Mouse (Mus musculus) layer of hippocampus, adult 8-10 months (tissue): ENCODE measurements at regions not wholly inside any gene's neighbourhood (a gene's known extent, or its start where the extent isn't known, plus 50 kb on each side); places are given as distances from the start of the nearest gene placed in this dataset.

Experiments
- DNase-seq, 2 experiments: peaks; one replicate each; pipeline ENCODE4 v3.0.0; 2022; ENCODE audit warnings: low spot score in 2 of 2

DNA sequence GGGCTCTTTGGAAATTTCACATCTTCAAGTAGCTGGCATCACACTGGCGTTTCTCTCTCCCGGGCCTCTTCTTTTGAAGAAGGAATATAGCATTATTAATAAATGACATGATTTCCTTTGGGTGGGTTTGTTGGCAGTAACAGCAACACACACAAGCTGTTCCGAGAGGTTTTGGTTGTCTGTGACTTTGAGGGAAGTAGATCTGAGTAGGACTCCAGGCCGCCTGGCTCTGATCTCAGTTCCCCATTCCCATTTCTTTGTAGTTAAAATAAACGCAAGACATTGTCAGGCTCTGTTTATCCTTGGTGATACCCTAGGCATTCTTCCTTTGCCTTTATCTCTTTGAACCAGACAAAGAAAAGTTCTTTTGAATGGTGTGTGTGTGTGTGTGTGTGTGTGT is 83.3 kb upstream of the Gm9887 start:
- no peak for DNase-seq

DNA sequence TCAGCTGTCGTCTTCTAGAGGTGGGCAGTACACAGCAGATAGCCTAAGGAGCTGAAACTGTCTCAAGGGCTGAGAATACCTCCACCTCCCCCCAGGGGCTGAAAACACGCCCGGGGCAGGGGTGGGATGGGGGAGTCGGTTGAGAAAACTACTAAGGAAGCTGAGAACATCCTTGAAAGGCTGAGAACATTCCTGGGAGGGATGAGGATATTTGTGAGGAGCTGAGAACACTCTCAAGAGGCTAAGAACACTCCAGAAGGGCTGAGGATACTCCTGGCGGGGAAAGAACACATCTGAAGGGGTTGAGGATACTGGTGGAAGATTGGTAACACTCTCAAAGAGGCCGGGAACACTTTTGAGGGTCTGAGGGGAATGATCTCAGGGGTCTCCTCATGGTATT is 81.3 kb upstream of the Gm9887 start:
- DNase-seq, result no peak

DNA sequence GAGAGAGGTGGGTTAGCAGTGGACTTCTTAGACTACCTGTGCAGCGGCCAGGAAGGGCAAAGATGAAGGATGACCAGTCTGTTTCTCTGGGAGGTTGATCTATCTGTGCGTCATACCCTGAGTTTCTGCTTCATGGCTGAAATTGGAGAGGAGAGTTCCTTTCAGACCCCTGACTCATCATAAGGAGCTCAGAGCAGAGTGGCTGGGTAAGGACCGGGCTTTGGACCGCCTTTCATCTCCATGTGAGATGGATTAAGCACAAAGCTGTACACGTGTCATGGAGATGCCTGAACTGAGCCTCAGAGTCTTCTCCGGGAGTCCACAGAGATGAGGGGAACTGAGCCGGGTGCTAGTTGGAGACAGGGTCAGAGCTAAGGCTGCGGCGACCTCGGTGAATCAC is 80.7 kb upstream of the Gm9887 start:
- no peak for DNase-seq

DNA sequence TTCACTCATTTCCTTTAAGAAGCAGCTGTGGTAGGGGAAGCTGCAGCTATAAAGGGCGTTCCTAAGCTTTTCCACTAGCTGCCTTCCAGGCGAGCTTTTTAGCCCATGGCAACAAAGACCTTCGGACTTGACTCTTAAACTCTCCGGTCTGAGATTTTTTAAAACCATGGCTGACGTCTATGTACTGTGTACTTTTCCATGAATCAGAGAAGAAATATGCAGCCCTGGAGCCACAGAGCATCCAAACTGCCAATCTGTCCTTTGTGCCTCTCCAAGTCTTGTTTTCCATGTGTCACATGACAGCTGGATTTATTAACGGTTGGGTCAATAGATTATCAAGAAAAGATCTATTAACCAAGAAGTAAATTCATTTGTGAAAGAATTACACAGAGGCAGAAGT is 78.9 kb upstream of the Gm9887 start:
- no peak for DNase-seq

DNA sequence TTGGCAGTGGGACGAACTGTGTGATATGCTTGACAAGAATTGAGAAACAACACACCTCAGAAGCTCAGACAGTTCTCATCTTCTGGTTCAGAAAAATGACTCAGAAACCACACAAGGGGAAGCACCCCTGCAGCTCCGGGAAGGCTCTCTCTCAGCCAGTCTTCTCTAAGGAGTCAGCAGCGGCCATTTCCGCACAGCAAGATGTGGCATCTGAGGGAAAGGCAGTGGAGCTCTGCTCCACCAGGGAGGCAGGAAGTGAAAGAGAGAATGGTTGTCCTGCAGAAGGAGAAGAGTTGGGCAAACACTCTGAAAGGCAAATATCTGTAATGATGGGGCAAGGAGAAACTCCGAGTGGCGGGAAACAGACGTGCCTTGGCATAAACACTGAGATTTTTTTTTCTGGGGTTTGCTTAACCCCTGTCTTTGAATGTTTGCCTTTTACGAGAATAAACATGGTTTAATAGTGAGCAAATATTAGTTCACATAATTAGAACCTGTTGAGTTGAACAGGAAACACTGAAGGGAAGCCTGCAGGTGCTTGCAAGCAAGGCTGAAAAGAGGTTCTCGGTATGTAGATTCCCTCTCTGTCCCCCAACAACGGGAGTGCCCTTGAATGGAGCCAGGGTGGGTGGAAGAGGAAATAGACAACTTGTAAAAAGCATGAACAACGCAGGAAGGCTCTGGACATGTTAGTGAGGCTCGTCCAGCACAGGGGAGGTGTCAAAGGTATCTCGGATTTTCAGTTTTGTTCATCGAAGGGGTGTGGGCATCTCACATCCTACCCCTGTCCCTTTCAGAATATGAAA is 75.9 kb upstream of the Gm9887 start:
- no peak for DNase-seq

DNA sequence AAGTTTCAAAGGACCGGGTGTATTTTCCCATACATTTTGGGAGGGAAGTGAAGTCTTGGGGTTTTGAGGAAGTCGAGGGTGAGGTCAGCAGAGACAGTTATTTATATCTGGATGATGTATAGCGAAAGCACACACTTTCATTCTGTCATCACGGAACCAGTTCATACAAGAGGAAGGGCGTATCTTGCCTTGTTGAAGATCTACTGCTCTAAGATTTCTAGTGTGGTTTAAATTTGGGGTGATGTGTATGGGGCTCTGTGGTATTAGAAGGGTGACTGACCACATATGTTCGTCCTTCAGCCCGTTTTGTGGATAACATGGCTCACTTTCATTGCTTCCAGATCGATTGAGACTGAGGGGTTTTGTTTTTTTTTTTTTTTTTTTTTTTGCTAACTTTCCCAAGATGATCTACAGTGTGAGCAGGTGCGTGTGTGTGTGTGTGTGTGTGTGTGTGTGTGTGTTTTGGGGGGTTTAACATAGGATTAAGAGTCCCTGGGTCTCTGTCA is 75.1 kb upstream of the Gm9887 start:
- DNase-seq, result no peak

DNA sequence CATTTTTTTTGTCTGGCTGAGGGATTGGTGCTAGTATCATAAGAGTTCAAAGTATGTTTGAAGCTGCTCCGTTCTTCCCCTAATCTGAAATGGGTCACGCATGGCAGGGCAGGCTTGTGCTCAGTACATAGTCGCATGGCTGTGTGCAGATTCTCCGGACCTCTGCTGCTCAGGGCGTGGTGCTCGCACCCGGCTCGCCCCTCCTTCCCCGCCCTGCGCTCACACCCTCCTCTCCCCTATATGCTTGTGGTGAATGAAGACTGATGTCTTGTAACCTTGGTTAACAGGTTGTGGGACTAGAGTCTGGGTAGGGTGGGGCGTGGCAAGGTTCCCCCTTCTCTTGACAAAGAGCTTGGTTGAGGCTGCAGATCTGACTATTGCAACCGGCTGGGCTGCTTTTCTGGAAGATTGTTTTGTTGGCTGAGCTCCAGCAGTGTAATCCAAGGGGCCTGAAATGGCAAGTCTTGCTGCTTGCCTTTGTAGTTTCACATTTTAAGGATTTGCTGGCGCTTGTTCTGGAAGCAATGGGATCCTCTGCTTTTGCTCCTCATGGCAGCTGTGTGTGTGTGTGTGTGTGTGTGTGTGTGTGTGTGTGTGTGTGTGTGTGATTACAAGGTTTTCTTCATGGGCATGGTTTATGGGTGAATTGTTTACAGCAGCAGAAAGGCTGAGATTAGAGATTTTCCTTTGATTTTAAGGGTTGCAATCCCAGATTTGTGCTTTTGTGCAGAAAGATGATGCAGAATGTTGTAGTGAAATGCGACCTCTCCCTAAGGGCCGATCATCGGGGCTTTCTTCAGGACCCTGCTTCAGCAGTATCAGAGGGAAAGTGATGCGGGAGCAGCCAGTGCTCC is 74.4 kb upstream of the Gm9887 start:
- DNase-seq, result no peak

DNA sequence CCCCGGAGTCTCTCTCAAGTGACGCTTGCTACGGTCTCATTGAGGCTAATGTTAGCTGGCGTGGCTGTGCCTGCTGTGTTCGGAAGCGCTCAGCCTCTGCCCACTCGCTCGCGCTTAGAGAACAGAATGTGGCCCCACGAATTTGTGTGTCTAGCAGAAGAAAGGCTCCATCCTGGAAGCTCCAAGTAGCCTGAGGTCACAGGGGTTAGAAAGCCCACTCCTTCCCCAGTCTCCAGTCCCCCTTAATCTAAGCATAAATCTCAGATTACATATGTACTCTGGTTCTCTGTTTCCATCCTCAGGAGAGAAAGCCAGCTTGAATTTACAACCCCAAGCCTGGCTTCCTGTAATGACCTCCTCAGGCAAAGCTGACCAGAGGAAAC is 73.8 kb upstream of the Gm9887 start:
- DNase-seq, result no peak

DNA sequence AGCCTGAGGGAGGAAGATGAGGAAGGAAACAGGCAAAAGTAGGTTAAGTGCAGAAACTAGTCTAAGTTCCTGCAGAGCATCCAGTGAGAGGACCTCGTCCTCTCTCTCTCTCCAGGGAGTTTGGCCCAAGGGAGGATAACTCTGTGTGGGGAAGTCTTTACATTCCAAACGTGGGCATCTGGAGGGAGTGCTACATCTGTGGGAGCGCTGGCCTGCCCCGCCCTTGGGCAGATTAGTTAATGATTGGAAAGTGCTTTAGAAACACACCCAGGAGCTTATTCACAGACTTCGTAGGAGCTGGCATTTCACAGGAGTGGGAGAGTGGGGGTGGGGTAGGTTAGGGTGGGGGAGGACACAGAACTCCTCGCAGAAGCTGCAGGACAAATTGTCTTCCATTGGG is 70.1 kb upstream of the Gm9887 start:
- no peak for DNase-seq

DNA sequence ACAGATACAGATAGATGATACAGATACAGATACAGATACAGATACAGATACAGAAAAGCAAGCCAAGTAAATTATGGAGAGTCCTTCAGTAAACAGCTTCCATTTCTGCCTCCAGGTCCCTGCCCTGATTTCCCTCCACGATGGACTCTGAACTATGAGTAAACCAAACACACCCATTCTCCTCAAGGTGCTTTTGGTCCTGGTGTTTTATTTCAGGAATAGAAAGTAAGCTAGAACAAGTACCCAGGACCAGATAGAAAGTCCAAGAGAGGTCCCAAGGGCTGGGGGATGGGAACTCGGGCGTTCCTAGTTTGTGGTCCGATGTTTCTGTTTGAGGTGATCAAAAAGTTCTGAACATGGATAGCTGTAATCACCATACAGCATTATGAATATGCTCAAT is 69.5 kb upstream of the Gm9887 start:
- DNase-seq, result no peak

DNA sequence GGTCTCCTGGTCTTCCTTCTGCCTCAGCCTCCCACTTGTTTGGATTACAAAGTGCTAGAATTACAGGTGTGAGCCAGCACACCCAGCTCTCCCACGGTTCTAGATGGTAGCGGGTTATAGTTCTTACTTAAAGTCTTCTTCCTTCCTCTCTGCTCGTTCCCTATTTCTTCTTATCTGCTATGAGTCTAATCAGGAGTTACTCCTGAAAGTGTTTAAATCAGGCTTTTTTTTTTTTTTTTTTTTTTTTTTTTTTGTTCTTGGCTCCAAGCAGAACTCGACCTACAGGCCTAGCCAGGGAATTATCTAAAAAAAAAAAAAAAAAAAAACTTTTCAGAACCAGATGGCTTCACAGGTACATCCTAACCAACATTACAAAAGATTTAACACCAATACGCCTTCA is 66.0 kb upstream of the Gm9887 start:
- DNase-seq, result no peak

DNA sequence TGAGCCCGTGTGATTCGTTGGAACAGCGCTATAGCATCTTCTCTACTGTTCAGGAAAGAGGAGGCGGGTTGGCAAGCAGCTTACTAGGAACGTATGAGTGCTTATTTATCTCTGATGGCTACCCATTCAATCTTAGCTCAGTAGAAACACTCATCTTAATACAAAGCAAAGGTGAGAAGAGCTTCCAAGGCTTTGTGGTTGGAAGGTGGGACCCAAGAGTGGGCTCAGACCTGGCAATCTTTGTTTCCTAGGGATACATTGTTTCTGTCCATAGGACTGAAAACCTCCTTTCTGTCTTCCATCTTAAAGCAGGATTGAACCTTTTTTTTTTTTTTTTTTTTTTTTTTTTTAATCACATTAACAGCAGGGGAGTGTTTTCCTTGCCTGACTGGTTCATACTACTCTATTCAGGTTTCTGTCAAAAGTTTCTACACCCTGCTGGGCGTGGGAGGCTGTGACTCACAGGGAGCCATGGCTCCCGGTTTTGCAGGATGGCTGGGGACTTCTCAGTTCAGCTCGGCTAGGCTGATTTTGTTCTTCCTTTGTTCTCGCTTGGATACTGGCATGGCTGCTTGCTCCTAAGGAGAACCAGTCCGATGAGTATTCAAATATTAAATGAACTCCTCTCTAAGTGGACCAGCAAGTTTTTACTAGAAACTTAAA is 64.7 kb upstream of the Gm9887 start:
- peak in 1 of 2 experiments; percentile 26 for DNase-seq

DNA sequence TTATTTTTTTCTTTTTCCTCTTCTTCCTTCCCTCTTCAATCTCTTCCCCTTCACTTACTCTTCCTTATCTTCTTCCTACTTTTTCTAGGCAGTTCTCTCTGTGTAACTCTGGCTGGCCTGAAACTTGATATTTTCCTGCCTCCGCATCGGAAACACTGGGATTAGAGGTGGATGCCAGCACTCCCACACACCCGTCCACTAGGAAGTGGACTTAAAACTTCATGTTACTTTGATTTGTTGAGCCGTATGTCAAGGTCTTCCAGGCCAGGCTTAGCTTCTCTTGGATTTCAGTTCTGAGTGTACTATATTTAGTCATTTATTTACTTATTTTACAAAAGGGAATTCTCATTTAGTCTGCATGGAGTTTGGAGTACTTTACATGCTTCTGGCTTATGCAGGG is 62.1 kb upstream of the Gm9887 start:
- DNase-seq, result no peak

DNA sequence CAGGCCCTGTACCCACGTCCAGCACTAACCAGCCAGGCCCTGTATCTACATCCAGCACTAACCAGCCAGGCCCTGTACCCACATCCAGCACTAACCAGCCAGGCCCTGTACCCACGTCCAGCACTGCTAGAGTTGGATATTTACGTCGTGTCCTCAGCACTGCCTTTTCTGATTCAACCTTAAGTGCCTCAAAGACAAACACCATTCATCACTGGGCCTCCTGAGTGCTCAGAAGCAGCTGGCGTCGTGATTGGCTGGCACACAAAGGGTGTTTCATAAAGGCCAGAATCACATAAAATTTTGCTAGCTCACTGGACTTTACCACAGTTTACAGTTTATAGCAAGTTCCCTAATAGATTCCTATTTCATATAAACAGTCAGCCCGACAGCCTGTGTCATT is 59.8 kb upstream of the Gm9887 start:
- no peak for DNase-seq

DNA sequence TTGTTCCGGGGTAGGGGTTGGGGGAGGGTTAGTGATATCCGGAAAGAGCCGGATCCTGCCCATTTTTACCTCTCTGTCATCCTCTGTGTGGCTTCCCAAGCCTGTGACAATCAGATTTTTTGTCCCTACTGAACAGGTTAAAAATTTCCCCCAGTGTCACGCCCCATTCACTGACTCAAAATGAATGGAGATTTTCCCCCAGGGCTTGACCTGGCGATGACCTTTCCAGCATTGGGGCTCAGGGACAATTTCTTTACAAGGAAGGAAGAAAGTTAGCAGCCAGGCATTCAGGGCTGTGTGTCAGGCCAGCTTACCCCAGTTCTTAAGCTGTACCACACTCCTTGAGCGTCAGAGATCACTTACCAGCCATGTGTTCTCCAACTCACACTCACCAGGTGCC is 55.9 kb upstream of the Gm9887 start:
- no peak for DNase-seq

DNA sequence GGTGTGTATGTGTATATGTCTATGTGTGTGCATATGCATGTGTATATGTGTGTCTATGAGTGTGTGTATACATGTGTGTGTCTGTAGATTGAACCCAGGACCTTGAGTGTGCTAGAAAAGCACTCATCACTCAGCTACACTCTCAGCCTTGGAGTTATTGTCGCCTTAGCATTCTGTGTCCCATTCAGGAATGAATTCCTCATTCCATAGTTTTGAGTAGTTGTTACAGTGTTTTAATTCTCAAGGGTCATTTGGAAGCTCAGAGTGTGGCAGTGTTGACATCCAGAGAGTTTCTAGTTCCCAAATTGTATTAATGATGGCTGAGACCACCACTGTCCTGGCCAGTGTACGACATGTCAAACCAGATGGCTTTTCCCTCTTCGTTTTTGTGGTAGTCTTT is 53.4 kb upstream of the Gm9887 start:
- DNase-seq, result no peak

DNA sequence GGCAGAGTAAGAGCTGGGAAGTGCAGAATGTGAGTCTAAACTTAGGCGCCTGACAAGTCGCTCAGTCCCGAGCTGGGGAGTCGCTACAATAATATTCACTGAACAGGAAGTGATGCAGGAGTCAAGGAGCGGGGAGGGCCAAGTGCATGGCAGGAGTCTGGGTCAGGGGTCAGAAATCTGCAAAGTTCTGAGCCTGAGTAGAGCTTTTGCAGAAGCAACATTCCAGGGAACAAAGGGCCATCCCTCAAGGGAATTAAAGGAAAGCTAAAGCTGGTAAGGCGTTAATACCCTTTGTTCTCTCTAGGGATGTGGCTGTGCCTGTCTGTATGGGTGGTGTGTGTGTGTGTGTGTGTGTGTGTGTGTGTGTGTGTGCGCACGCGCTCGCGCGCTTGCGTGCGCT is 52.7 kb upstream of the Gm9887 start:
- no peak for DNase-seq
